In the genomic region with DNA sequence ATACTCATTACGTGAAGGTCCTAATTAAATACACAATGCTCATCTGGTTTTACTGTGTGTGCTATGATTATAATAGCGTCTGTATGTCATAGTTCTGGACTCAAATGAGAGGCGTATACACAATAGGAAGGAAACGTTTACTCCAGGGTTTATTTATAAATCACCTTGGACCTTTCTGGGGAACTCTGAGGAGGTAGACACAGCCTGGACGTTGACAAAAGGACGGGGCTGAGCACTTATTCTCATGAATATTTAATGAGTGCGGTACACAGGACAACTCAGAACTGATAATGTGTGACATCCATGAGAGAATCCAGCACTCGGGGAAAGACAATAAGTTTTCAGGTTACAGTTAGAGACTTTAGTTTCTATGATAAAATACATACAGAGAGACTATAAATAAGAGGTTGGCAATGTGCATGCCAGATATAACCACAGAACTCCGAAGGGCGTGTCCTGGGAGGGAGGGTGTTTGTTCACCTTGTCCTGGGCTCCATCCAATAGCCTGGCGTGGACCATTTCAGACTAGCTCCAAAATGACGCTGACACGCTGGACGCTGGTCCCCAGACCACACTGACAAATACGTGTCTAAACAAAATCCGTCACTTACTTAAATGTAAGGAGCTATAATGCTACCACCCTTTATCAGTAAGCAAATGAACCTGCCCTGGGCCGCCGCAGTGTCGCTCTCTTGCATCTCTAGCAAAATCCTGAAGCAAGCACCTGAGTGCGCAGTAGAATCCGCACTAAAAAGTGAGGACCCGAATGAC, we compare ENCODE assay signal across 7 mouse cellular contexts. TPM values are rescaled to one million over a fixed set of nuclear protein-coding genes. Genes with fewer than 3 reads are reported as not detected.
DNase-seq lines count a peak whose midpoint lies in the region; ATAC-seq and TF ChIP-seq lines count a peak whose summit lies in the region.

No protein-coding gene starts in this region.

- TF ChIP-seq CTCF in spleen, adult 2 months (IDR thresholded peaks at IDR 0.05; ENCODE audit: extremely low read depth, insufficient read depth, insufficient read length, insufficient replicate concordance): no peak

- H3K4me1 ChIP-seq in spleen, adult 2 months (ENCODE audit: control insufficient read depth, insufficient read depth, insufficient read length): no peaks in the 10 kb centered on the region
- 0 out of 2 replicates have a peak, but pooled peaks cover 4% of the 10 kb centered on the region for H3K4me1 ChIP-seq in embryonic facial prominence, embryonic 12.5 days
- no peaks in the 10 kb centered on the region for H3K4me1 ChIP-seq in hindbrain, embryonic 11.5 days (replicated peaks; ENCODE audit: control insufficient read depth, insufficient read depth, low read length)
- no peaks in the 10 kb centered on the region for H3K4me1 ChIP-seq in lung, embryonic 16.5 days (replicated peaks; ENCODE audit: control insufficient read depth, insufficient read depth, low read length)
- H3K4me1 ChIP-seq in stomach, embryonic 14.5 days (ENCODE audit: control insufficient read depth, insufficient read depth, low read length): no peaks in the 10 kb centered on the region

- H3K4me2 ChIP-seq in embryonic facial prominence, embryonic 12.5 days (replicated peaks): peak overlapping the region; percentile 68
- H3K4me2 ChIP-seq in hindbrain, embryonic 11.5 days (replicated peaks; ENCODE audit: low read depth, low read length): peak overlapping the region; percentile 51
- H3K4me2 ChIP-seq in lung, embryonic 16.5 days (ENCODE audit: low read depth, low read length): peak overlapping the region; percentile 67
- peak overlapping the region; percentile 53 for H3K4me2 ChIP-seq in stomach, embryonic 14.5 days (replicated peaks; ENCODE audit: low read depth, low read length)

- TF ChIP-seq POLR2A in spleen, adult 2 months (IDR thresholded peaks at IDR 0.05; ENCODE audit: low read depth, low read length): no peak

- H3K27ac ChIP-seq in spleen, adult 2 months (ENCODE audit: insufficient read depth, low read length): peak overlapping the region; percentile 79; the same call in 1 of the 2 replicates
- H3K27ac ChIP-seq in embryonic facial prominence, embryonic 12.5 days: 0 out of 2 replicates have a peak overlapping the region, but pooled peaks have one; percentile 50
- 0 out of 2 replicates have a peak overlapping the region, but pooled peaks have one; percentile 12 for H3K27ac ChIP-seq in hindbrain, embryonic 11.5 days (ENCODE audit: low read depth, low read length)
- peak overlapping the region; percentile 85 for H3K27ac ChIP-seq in lung, embryonic 16.5 days (ENCODE audit: low read length)
- peak overlapping the region; percentile 83; the same call in 1 of the 2 replicates for H3K27ac ChIP-seq in stomach, embryonic 14.5 days (ENCODE audit: low read length)

- H3K9me3 ChIP-seq in embryonic facial prominence, embryonic 12.5 days: no peaks in the 10 kb centered on the region
- H3K9me3 ChIP-seq in hindbrain, embryonic 11.5 days (ENCODE audit: control insufficient read depth, low read length): no peaks in the 10 kb centered on the region
- H3K9me3 ChIP-seq in lung, embryonic 16.5 days (ENCODE audit: control insufficient read depth, low read length): no peaks in the 10 kb centered on the region
- no peaks in the 10 kb centered on the region for H3K9me3 ChIP-seq in stomach, embryonic 14.5 days (ENCODE audit: control insufficient read depth, low read depth, low read length)

- H3K27me3 ChIP-seq in spleen, adult 2 months (ENCODE audit: control insufficient read depth, insufficient read depth, low read length): no peaks in the 10 kb centered on the region
- H3K27me3 ChIP-seq in embryonic facial prominence, embryonic 12.5 days: no peaks in the 10 kb centered on the region; the same call in 1 of the 2 replicates
- no peaks in the 10 kb centered on the region for H3K27me3 ChIP-seq in hindbrain, embryonic 11.5 days (ENCODE audit: control insufficient read depth, insufficient read depth, low read length)
- no peaks in the 10 kb centered on the region for H3K27me3 ChIP-seq in lung, embryonic 16.5 days (ENCODE audit: control insufficient read depth, insufficient read depth, low read depth, low read length)
- H3K27me3 ChIP-seq in stomach, embryonic 14.5 days (ENCODE audit: control insufficient read depth, insufficient read depth, low read length): no peaks in the 10 kb centered on the region

- 9% methylated on average over 22 of the region's 22 CpGs for WGBS in spleen, adult 2 months
- 12% methylated on average over 22 of the region's 22 CpGs for WGBS in embryonic facial prominence, embryonic 12.5 days
- 10% methylated on average over 22 of the region's 22 CpGs for WGBS in hindbrain, embryonic 11.5 days
- 8% methylated on average over 22 of the region's 22 CpGs for WGBS in lung, embryonic 16.5 days
- 11% methylated on average over 22 of the region's 22 CpGs for WGBS in stomach, embryonic 14.5 days

- no peak for ATAC-seq in embryonic facial prominence, embryonic 12.5 days (ENCODE audit: insufficient number of reproducible peaks, insufficient read depth, low FRiP score, low TSS enrichment)
- peak; percentile 67 for ATAC-seq in hindbrain, embryonic 11.5 days (ENCODE audit: low FRiP score)
- ATAC-seq in lung, embryonic 16.5 days (ENCODE audit: low read depth): peak; percentile 62
- peak; percentile 54 for ATAC-seq in stomach, embryonic 14.5 days (ENCODE audit: insufficient number of reproducible peaks, insufficient read depth, low FRiP score, low read depth)

- peak overlapping the region; percentile 54; the same call in 1 of the 2 replicates for H3K9ac ChIP-seq in embryonic facial prominence, embryonic 12.5 days
- H3K9ac ChIP-seq in hindbrain, embryonic 11.5 days (ENCODE audit: low read depth, low read length): peak overlapping the region; percentile 61
- peak overlapping the region; percentile 75 for H3K9ac ChIP-seq in lung, embryonic 16.5 days (ENCODE audit: low read length)
- H3K9ac ChIP-seq in stomach, embryonic 14.5 days (replicated peaks; ENCODE audit: low read depth, low read length): peak overlapping the region; percentile 15

- no peaks in the 10 kb centered on the region for H3K36me3 ChIP-seq in spleen, adult 2 months (ENCODE audit: control insufficient read depth, insufficient read depth, low read length)
- no peaks in the 10 kb centered on the region for H3K36me3 ChIP-seq in embryonic facial prominence, embryonic 12.5 days
- H3K36me3 ChIP-seq in hindbrain, embryonic 11.5 days (ENCODE audit: control insufficient read depth, insufficient read depth, low read length): no peaks in the 10 kb centered on the region
- H3K36me3 ChIP-seq in lung, embryonic 16.5 days (ENCODE audit: control insufficient read depth, insufficient read depth, low read length): no peaks in the 10 kb centered on the region
- no peaks in the 10 kb centered on the region for H3K36me3 ChIP-seq in stomach, embryonic 14.5 days (ENCODE audit: control insufficient read depth, insufficient read depth, low read length)

- H3K4me3 ChIP-seq in spleen, adult 2 months (ENCODE audit: extremely low read depth, insufficient read depth, insufficient read length): peak overlapping the region; percentile 87
- H3K4me3 ChIP-seq in embryonic facial prominence, embryonic 12.5 days: peak overlapping the region; percentile 67
- H3K4me3 ChIP-seq in hindbrain, embryonic 11.5 days (ENCODE audit: low read depth, low read length): peak overlapping the region; percentile 55
- peak overlapping the region; percentile 75 for H3K4me3 ChIP-seq in lung, embryonic 16.5 days (ENCODE audit: low read length)
- H3K4me3 ChIP-seq in stomach, embryonic 14.5 days (ENCODE audit: low read depth, low read length): peak overlapping the region; percentile 73

- DNase-seq in spleen, adult 2 months (ENCODE audit: low read depth in 1 of 2, low spot score in 2 of 2): no peak
- DNase-seq in spleen, postnatal 14 days (ENCODE audit: low spot score in 2 of 2): no peak
- peak; percentile 61 for DNase-seq in hindbrain, embryonic 11.5 days (ENCODE audit: low spot score)
- no peak for DNase-seq in yolk sac, embryonic 10.5 days (ENCODE audit: low spot score)

RNA-seq across cellular contexts. Expression of a gene that starts 36.6 kb away (rescaled TPM):
- 10.4 TPM in 1 of 2 replicates, not detected in the other for polyA plus RNA-seq in spleen, adult 2 months (2012; rRNA removed)
- 7.6 and 13.6 TPM in 2 replicates for polyA plus RNA-seq in embryonic facial prominence, embryonic 12.5 days (2016; fragmentation: Nextera tagmentation; extraction: Ambion mirVana)
- polyA plus RNA-seq in hindbrain, embryonic 11.5 days (2014; fragmentation: Nextera tagmentation; extraction: Ambion mirVana): 3.1 and 4.9 TPM in 2 replicates
- polyA plus RNA-seq in lung, embryonic 16.5 days (2015; fragmentation: Nextera tagmentation; extraction: Ambion mirVana): 0.70 and 0.79 TPM in 2 replicates
- 0.80 and 1.2 TPM in 2 replicates for polyA plus RNA-seq in stomach, embryonic 14.5 days (2014; fragmentation: Nextera tagmentation; extraction: Ambion mirVana)

RNA-seq across cellular contexts. Expression of a gene that starts 43.9 kb away (rescaled TPM):
- polyA plus RNA-seq in spleen, adult 2 months (2012; rRNA removed): 4.0 and 5.3 TPM in 2 replicates
- polyA plus RNA-seq in embryonic facial prominence, embryonic 12.5 days (2016; fragmentation: Nextera tagmentation; extraction: Ambion mirVana): 36.3 and 37.8 TPM in 2 replicates
- polyA plus RNA-seq in hindbrain, embryonic 11.5 days (2014; fragmentation: Nextera tagmentation; extraction: Ambion mirVana): 31.9 and 32.3 TPM in 2 replicates
- 32.8 and 35.9 TPM in 2 replicates for polyA plus RNA-seq in lung, embryonic 16.5 days (2015; fragmentation: Nextera tagmentation; extraction: Ambion mirVana)
- 35.2 and 37.3 TPM in 2 replicates for polyA plus RNA-seq in stomach, embryonic 14.5 days (2014; fragmentation: Nextera tagmentation; extraction: Ambion mirVana)

RNA-seq across cellular contexts. Expression of a gene that starts 48.3 kb away (rescaled TPM):
- 14.5 and 15.1 TPM in 2 replicates for polyA plus RNA-seq in spleen, adult 2 months (2012; rRNA removed)
- polyA plus RNA-seq in embryonic facial prominence, embryonic 12.5 days (2016; fragmentation: Nextera tagmentation; extraction: Ambion mirVana): 53.4 and 57.0 TPM in 2 replicates
- 35.8 and 36.2 TPM in 2 replicates for polyA plus RNA-seq in hindbrain, embryonic 11.5 days (2014; fragmentation: Nextera tagmentation; extraction: Ambion mirVana)
- 53.0 and 57.4 TPM in 2 replicates for polyA plus RNA-seq in lung, embryonic 16.5 days (2015; fragmentation: Nextera tagmentation; extraction: Ambion mirVana)
- polyA plus RNA-seq in stomach, embryonic 14.5 days (2014; fragmentation: Nextera tagmentation; extraction: Ambion mirVana): 60.2 and 65.6 TPM in 2 replicates

Comparison
In these comparisons a context has a peak if more than half of its experiments do, and no peak if none do; other contexts are left out.
1. H3K27ac ChIP-seq: peak in every context shown above with its lines; median percentile 85 in lung, embryonic 16.5 days; 83 in stomach, embryonic 14.5 days; 79 in spleen, adult 2 months; 50 in embryonic facial prominence, embryonic 12.5 days; 12 in hindbrain, embryonic 11.5 days.
2. H3K9ac ChIP-seq: peak in every context shown above with its lines; median percentile 75 in lung, embryonic 16.5 days; 61 in hindbrain, embryonic 11.5 days; 54 in embryonic facial prominence, embryonic 12.5 days; 15 in stomach, embryonic 14.5 days.